Mouse (Mus musculus) small intestine, adult 2 months (tissue): ENCODE results near the gene Creb1.

Experiments used
- CTCF ChIP-seq: fragments of 200-500 bp; IDR thresholded peaks from 2 replicates; pipeline ENCODE4 v1.5.1; 2012; ENCODE audit warnings: low read depth, mild to moderate bottlenecking, control low read depth, inconsistent platforms, low read length, moderate library complexity, mixed read lengths; ENCODE audit not compliant: insufficient replicate concordance, insufficient read length; ENCODE audit errors: extremely low read depth
- POLR2A ChIP-seq: fragments of 200-500 bp; IDR thresholded peaks from 2 replicates; pipeline ENCODE4 v1.6.1; 2012; ENCODE audit warnings: low read depth, mild to moderate bottlenecking, control low read depth, inconsistent platforms, low read length, moderate library complexity

DNA sequence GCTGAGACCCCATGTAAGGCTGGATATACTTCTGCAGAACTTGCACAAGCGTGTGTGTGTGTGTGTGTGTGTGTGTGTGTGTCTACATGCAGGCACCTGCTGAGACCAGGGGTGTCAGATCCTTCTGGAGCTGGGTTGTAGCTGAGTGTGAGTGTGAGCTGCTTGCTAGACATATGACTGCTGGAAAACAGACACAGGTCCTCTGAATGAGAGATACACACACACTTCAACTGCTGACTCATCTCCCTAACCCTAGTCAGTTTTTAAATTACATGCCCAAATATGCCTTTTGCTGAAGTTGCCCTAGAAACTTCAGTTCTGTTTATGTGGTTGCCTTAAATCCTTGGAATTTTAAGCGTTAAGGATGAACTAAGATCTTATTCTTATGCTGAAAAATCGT, 13.6 kb downstream of the Creb1 start:
- no peak for TF ChIP-seq POLR2A
- no peak for TF ChIP-seq CTCF
